Mouse (Mus musculus): Measurements from ENCODE around the gene Aaas. TPM values are rescaled to one million over a fixed set of nuclear protein-coding genes. Genes with fewer than 3 reads are reported as not detected.
"Not testable (repeated sequence)": the region's sequence is repeated elsewhere in the genome, so short reads cannot be mapped to it uniquely, and the experiment has no call there.

Gene Aaas
- polyA plus RNA-seq, 1 experiment from 2014 or later = 78.4 TPM

GRCm38 (mm10) chr15:102355871-102356441 is 5.4 kb upstream of the Aaas start:
- Histone ChIP-seq H3K4me3 (peak overlapping the region; percentile 39), H3K27ac (peak overlapping the region; percentile 92), H3K36me3 (no peaks in the 10 kb centered on the region), H3K4me2 (replicated peaks) (peak overlapping the region; percentile 71), H3K4me1 (peaks cover 31% of the 10 kb centered on the region), H3K27me3 (peaks cover 17% of the 10 kb centered on the region), H3K9me3 (no peaks in the 10 kb centered on the region), H3K9ac (peak overlapping the region; percentile 74)
- peak; percentile 49; the same call in 1 of the 2 replicates for ATAC-seq (ENCODE audit: insufficient number of reproducible peaks, insufficient read depth, low FRiP score, low TSS enrichment)
- WGBS = 2% methylated on average over 38 of the region's 38 CpGs

- no peaks in the 10 kb centered on the region for H3K9me3 ChIP-seq
- ATAC-seq (ENCODE audit: insufficient number of reproducible peaks, insufficient read depth, low FRiP score, low TSS enrichment) = peak; percentile 28
- H3K27me3 ChIP-seq = peaks cover 17% of the 10 kb centered on the region
- peaks cover 31% of the 10 kb centered on the region for H3K4me1 ChIP-seq
- H3K36me3 ChIP-seq = no peaks in the 10 kb centered on the region
- WGBS = under 1% methylated on average over 44 of the region's 49 CpGs
- H3K4me2 ChIP-seq (replicated peaks) = peak overlapping the region; percentile 71
- H3K27ac ChIP-seq = peak overlapping the region; percentile 92
- H3K4me3 ChIP-seq = peak overlapping the region; percentile 39
- peak overlapping the region; percentile 74 for H3K9ac ChIP-seq
These were observed 4.7 kb upstream of the Aaas start for GRCm38 (mm10) chr15:102355134-102355870.

GRCm38 (mm10) chr15:102353986-102354385 is 3.4 kb upstream of the Aaas start:
- Histone ChIP-seq H3K4me2 (replicated peaks) (no peak overlapping the region), H3K4me3 (no peak overlapping the region), H3K27ac (no peak overlapping the region), H3K4me1 (peaks cover 31% of the 10 kb centered on the region), H3K9me3 (no peaks in the 10 kb centered on the region), H3K9ac (no peak overlapping the region), H3K36me3 (no peaks in the 10 kb centered on the region), H3K27me3 (peaks cover 12% of the 10 kb centered on the region)
- no peak for ATAC-seq (ENCODE audit: insufficient number of reproducible peaks, insufficient read depth, low FRiP score, low TSS enrichment)
- 73% methylated on average over 2 of the region's 2 CpGs for WGBS

DNA sequence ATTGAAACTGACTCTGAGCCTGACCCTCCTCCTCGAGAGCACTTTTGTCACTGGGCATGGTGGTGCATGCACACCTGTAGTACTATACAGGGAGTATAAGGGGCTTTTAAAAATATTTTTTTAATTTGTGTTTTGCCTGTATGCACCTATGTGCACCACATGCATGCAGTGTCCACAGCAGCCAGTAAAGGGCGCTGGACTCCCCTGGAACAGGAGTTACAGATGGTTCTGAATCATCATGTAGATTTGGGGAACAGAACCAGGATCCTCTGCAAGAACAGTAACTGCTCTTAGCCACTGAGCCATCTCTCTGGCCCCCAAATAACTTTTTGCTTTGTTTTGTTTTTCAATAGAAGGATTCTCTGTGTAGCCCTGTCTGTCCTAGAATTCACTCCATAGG is 1.6 kb upstream of the Aaas start:
- H3K9me3 ChIP-seq = no peaks in the 10 kb centered on the region
- H3K27ac ChIP-seq = no peak overlapping the region
- WGBS = 58% methylated on average over 2 of the region's 2 CpGs
- peaks cover 14% of the 10 kb centered on the region for H3K4me1 ChIP-seq
- H3K9ac ChIP-seq = no peak overlapping the region
- H3K36me3 ChIP-seq = no peaks in the 10 kb centered on the region
- no peak overlapping the region for H3K4me3 ChIP-seq
- no peak for ATAC-seq (ENCODE audit: insufficient number of reproducible peaks, insufficient read depth, low FRiP score, low TSS enrichment)
- no peaks in the 10 kb centered on the region for H3K27me3 ChIP-seq
- H3K4me2 ChIP-seq (replicated peaks) = no peak overlapping the region

DNA sequence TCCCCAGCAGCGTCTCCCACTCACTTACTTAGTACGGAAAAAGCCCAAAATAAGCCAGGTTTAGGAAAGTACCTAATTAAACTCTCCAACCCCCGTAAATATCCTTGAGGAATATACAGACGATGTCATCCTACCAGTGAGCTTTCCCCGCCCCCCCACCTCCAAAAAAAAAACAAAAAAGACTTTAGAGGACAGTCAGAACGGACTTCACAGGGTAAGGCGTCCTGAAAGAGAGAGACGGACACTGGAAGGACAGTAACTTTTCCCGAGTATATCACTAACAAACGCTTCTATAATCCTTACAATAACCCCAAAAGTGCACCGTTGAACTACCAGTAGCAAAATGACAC is 346 bp upstream of the Aaas start:
- peaks cover 12% of the 10 kb centered on the region for H3K36me3 ChIP-seq
- peak overlapping the region; percentile 30; the same call in 1 of the 2 replicates for H3K27ac ChIP-seq
- H3K9ac ChIP-seq = peak overlapping the region; percentile 30; the same call in 1 of the 2 replicates
- 10% methylated on average over 11 of the region's 11 CpGs for WGBS
- peaks cover 10% of the 10 kb centered on the region for H3K4me1 ChIP-seq
- H3K4me3 ChIP-seq = peak overlapping the region; percentile 71
- H3K27me3 ChIP-seq = no peaks in the 10 kb centered on the region
- no peaks in the 10 kb centered on the region for H3K9me3 ChIP-seq
- H3K4me2 ChIP-seq (replicated peaks) = peak overlapping the region; percentile 47
- ATAC-seq (ENCODE audit: insufficient number of reproducible peaks, insufficient read depth, low FRiP score, low TSS enrichment) = no peak

GRCm38 (mm10) chr15:102346444-102346843 is 4.1 kb downstream of the Aaas start:
- H3K27me3 ChIP-seq = no peaks in the 10 kb centered on the region
- peaks cover 9% of the 10 kb centered on the region for H3K4me1 ChIP-seq
- ATAC-seq (ENCODE audit: insufficient number of reproducible peaks, insufficient read depth, low FRiP score, low TSS enrichment) = no peak
- H3K4me3 ChIP-seq = no peak overlapping the region
- no peak overlapping the region for H3K4me2 ChIP-seq (replicated peaks)
- H3K36me3 ChIP-seq = peaks cover 29% of the 10 kb centered on the region
- no peak overlapping the region for H3K27ac ChIP-seq
- WGBS = 75% methylated on average over 4 of the region's 4 CpGs
- H3K9me3 ChIP-seq = no peaks in the 10 kb centered on the region
- H3K9ac ChIP-seq = no peak overlapping the region

DNA sequence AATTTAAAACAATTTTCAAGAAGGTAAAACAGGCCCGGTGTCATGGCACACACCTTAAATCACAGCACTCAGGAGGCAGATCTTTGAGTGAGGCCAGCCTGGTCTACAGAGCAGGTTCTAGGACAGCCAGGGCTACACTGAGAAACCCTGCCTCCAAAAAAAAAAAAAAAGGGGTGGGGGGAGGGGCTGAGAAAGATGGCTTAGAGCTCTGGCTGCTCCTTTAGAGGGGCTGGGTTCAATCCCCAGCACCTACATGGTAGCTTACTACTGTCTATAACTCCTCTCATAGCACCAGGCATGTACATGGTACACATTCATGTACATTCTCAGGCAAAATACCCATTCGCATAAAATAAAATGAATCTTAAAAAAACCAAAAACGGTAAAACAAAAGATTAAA is 6.1 kb downstream of the Aaas start:
- Histone ChIP-seq H3K36me3 (peaks cover 40% of the 10 kb centered on the region), H3K27me3 (no peaks in the 10 kb centered on the region), H3K9me3 (no peaks in the 10 kb centered on the region), H3K27ac (no peak overlapping the region), H3K4me2 (replicated peaks) (no peak overlapping the region), H3K9ac (no peak overlapping the region), H3K4me3 (no peak overlapping the region), H3K4me1 (no peaks in the 10 kb centered on the region)
- WGBS = 93% methylated on average over 3 of the region's 3 CpGs
- no peak for ATAC-seq (ENCODE audit: insufficient number of reproducible peaks, insufficient read depth, low FRiP score, low TSS enrichment)

DNA sequence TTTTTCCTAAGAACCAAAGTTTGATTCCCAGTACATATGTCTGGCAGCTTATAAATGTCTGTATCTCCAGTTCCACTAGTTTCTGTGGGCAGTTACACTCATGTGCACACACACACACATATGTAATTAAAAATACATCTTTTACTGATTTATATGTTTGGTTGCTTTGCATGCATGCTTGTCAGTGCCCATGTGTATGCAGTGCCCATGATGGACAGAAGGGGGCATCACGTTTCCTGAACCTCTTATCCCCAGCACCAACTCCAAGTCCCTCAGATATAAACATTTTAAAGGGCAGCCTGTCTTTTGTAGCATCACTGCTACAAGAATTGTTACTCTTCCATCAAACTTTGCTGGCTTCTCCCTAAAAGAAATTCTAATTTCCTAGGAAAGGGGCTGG is 9.0 kb downstream of the Aaas start:
- 8% methylated on average over 1 of the region's 1 CpGs for WGBS
- H3K27ac ChIP-seq = no peak overlapping the region
- H3K4me2 ChIP-seq (replicated peaks) = no peak overlapping the region
- H3K4me3 ChIP-seq = no peak overlapping the region
- no peak overlapping the region for H3K9ac ChIP-seq
- H3K27me3 ChIP-seq = no peaks in the 10 kb centered on the region
- ATAC-seq (ENCODE audit: insufficient number of reproducible peaks, insufficient read depth, low FRiP score, low TSS enrichment) = no peak
- H3K36me3 ChIP-seq = peaks cover 63% of the 10 kb centered on the region
- H3K4me1 ChIP-seq = no peaks in the 10 kb centered on the region
- no peaks in the 10 kb centered on the region for H3K9me3 ChIP-seq

GRCm38 (mm10) chr15:102339612-102340011 is 11.0 kb downstream of the Aaas start:
- no peak overlapping the region for H3K27ac ChIP-seq
- ATAC-seq (ENCODE audit: insufficient number of reproducible peaks, insufficient read depth, low FRiP score, low TSS enrichment) = no peak
- H3K4me1 ChIP-seq = no peaks in the 10 kb centered on the region
- H3K9me3 ChIP-seq = no peaks in the 10 kb centered on the region
- H3K9ac ChIP-seq = no peak overlapping the region
- H3K4me2 ChIP-seq (replicated peaks) = no peak overlapping the region
- peaks cover 63% of the 10 kb centered on the region for H3K36me3 ChIP-seq
- H3K27me3 ChIP-seq = no peaks in the 10 kb centered on the region
- no peak overlapping the region for H3K4me3 ChIP-seq
- 76% methylated on average over 5 of the region's 5 CpGs for WGBS

DNA sequence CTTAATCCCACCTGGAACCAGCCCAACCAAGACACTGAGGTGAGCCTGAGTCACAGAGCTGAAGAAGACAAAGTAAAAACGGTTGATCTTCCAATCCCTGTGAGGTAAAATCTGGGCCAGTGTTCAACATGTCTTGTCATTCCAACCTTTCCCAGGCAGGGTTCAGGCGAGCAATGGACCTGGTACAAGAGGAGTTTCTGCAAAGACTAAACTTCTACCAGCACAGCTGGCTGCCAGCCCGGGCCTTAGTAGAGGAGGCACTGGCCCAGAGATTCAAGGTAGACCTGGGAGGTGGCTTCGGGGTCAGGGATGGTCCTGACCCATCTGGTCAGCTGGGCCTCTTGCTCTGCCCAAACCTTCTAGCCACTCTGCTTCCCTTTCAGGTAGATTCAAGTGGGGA is 13.6 kb downstream of the Aaas start:
- H3K4me1 ChIP-seq = peaks cover 14% of the 10 kb centered on the region

DNA sequence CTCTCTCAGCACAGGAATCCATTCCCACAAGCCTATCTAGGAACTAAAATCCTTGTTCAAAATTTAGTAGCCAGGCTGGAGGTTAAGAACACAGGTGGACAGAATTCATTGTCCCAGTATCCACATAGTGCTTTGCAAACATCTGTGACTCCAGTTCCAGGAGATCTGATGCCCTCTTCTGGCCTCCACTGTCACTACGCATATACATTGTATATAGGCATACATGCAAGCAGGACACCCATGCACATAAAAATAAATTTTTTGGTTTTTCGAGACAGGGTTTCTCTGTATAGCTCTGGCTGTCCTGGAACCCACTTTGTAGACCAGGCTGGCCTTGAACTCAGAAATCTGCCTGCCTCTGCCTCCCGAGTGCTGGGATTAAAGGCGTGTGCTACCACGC is 14.6 kb downstream of the Aaas start:
- H3K4me3 ChIP-seq; H3K4me2 ChIP-seq (replicated peaks); H3K9me3 ChIP-seq; H3K27ac ChIP-seq; H3K27me3 ChIP-seq; ATAC-seq (ENCODE audit: insufficient number of reproducible peaks, insufficient read depth, low FRiP score, low TSS enrichment); H3K9ac ChIP-seq: not testable (repeated sequence)
- Histone ChIP-seq H3K36me3 (peaks cover 76% of the 10 kb centered on the region), H3K4me1 (peaks cover 20% of the 10 kb centered on the region)
- WGBS = 94% methylated on average over 5 of the region's 5 CpGs

More for the DNA sequence above, 13.6 kb downstream of the Aaas start:
- H3K9me3 ChIP-seq = no peaks in the 10 kb centered on the region
- H3K9ac ChIP-seq = no peak overlapping the region
- H3K4me3 ChIP-seq = no peak overlapping the region
- no peak overlapping the region for H3K4me2 ChIP-seq (replicated peaks)
- no peak for ATAC-seq (ENCODE audit: insufficient number of reproducible peaks, insufficient read depth, low FRiP score, low TSS enrichment)
- 78% methylated on average over 4 of the region's 4 CpGs for WGBS
- H3K36me3 ChIP-seq = peaks cover 76% of the 10 kb centered on the region
- no peak overlapping the region for H3K27ac ChIP-seq
- H3K27me3 ChIP-seq = no peaks in the 10 kb centered on the region

GRCm38 (mm10) chr15:102335254-102335653 is 15.3 kb downstream of the Aaas start:
- H3K4me2 ChIP-seq (replicated peaks) = no peak overlapping the region
- peaks cover 78% of the 10 kb centered on the region for H3K36me3 ChIP-seq
- 88% methylated on average over 8 of the region's 8 CpGs for WGBS
- H3K9ac ChIP-seq = no peak overlapping the region
- peaks cover 20% of the 10 kb centered on the region for H3K4me1 ChIP-seq
- no peak overlapping the region for H3K4me3 ChIP-seq
- H3K27ac ChIP-seq = no peak overlapping the region
- no peaks in the 10 kb centered on the region for H3K27me3 ChIP-seq
- H3K9me3 ChIP-seq = no peaks in the 10 kb centered on the region
- no peak for ATAC-seq (ENCODE audit: insufficient number of reproducible peaks, insufficient read depth, low FRiP score, low TSS enrichment)

All from embryonic facial prominence, embryonic 12.5 days (tissue).